9 mouse cellular contexts compared by ENCODE assay signal in the genomic region with DNA sequence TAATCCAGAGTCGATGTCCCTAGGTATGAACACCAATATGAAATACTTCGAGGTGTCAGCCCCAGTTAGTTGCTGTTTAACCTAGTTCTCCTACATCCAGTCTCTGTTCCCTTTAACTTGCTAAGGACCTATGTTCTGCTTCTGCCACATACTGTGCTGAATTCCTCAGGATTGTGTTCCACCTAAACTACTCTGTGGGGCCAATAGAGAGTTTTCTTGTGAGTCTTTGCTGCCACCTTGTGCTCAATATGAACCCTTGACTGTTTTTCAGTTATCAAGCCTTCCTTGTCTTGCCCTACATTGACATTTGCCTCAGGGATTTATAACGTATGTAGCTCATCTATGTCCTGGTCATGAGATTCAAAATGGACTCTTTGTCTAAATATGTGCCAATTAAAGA. TPM values are rescaled to one million over a fixed set of nuclear protein-coding genes. Genes with fewer than 3 reads are reported as not detected.
DNase-seq lines count a peak whose midpoint lies in the region; ATAC-seq and TF ChIP-seq lines count a peak whose summit lies in the region.
"Had no signal": no experiment of that assay in that cellular context is flagged by ENCODE, and none has a peak within 500 bp of the region (broad histone marks: within the 10 kb centered on the region; RNA-seq: fewer than 3 reads in every experiment).

No protein-coding gene starts in this region.

- peak; percentile 32; the same call in 1 of the 2 replicates for TF ChIP-seq CTCF in brain, embryonic 14.5 days (IDR thresholded peaks at IDR 0.05; ENCODE audit: borderline replicate concordance, extremely low read depth, insufficient read depth, insufficient read length)

- no peaks in the 10 kb centered on the region for H3K9me3 ChIP-seq in limb, embryonic 12.5 days
- no peaks in the 10 kb centered on the region for H3K9me3 ChIP-seq in limb, embryonic 10.5 days (replicated peaks)
- 0 out of 2 replicates have a peak, but pooled peaks cover 2% of the 10 kb centered on the region for H3K9me3 ChIP-seq in kidney, embryonic 16.5 days (ENCODE audit: low read length)

- 63% methylated on average over 3 of the region's 3 CpGs for WGBS in limb, embryonic 12.5 days
- 73% methylated on average over 3 of the region's 3 CpGs for WGBS in limb, embryonic 10.5 days
- WGBS in kidney, embryonic 16.5 days, result 66% methylated on average over 3 of the region's 3 CpGs

- ATAC-seq in limb, embryonic 12.5 days (ENCODE audit: insufficient number of reproducible peaks, insufficient read depth, low FRiP score, low TSS enrichment, low read depth), result 0 out of 2 replicates have a peak, but pooled peaks have one; percentile 56
- peak; percentile 75 for ATAC-seq in megakaryocyte-erythroid progenitor cell, adult 5-6 weeks (replicated peaks; ENCODE audit: low FRiP score, low TSS enrichment, poor library complexity, severe bottlenecking)
- ATAC-seq in kidney, embryonic 16.5 days (ENCODE audit: low FRiP score, low TSS enrichment), result no peak

- no peak overlapping the region for H3K4me2 ChIP-seq in limb, embryonic 12.5 days
- no peak overlapping the region for H3K4me2 ChIP-seq in kidney, embryonic 16.5 days (replicated peaks; ENCODE audit: low read depth, low read length)

- no peak for TF ChIP-seq POLR2A in brain, embryonic 14.5 days (IDR thresholded peaks at IDR 0.05; ENCODE audit: borderline replicate concordance, extremely low read depth, insufficient read depth, insufficient read length, poor library complexity, severe bottlenecking)

- H3K36me3 ChIP-seq in limb, embryonic 12.5 days, result no peaks in the 10 kb centered on the region
- 0 out of 2 replicates have a peak, but pooled peaks cover 2% of the 10 kb centered on the region for H3K36me3 ChIP-seq in limb, embryonic 10.5 days
- H3K36me3 ChIP-seq in kidney, embryonic 16.5 days (ENCODE audit: insufficient read depth, low read length), result no peaks in the 10 kb centered on the region

- no peak overlapping the region for H3K4me3 ChIP-seq in limb, embryonic 12.5 days (replicated peaks)
- H3K4me3 ChIP-seq in limb, embryonic 10.5 days, result no peak overlapping the region
- H3K4me3 ChIP-seq in kidney, embryonic 16.5 days (ENCODE audit: low read length), result no peak overlapping the region

- H3K27me3 ChIP-seq in limb, embryonic 12.5 days, result peaks cover 3% of the 10 kb centered on the region; the same call in 1 of the 2 replicates
- H3K27me3 ChIP-seq in limb, embryonic 10.5 days (ENCODE audit: low read depth, poor library complexity, severe bottlenecking), result peaks cover 74% of the 10 kb centered on the region
- H3K27me3 ChIP-seq in kidney, embryonic 16.5 days (ENCODE audit: insufficient read depth, low read length), result no peaks in the 10 kb centered on the region

- H3K27ac ChIP-seq in limb, embryonic 12.5 days, result no peak overlapping the region
- no peak overlapping the region for H3K27ac ChIP-seq in limb, embryonic 10.5 days
- H3K27ac ChIP-seq in kidney, embryonic 16.5 days (ENCODE audit: low read length), result no peak overlapping the region

- peak; percentile 12 for DNase-seq in adrenal gland, postnatal 14 days
- no peak for DNase-seq in adrenal gland, adult 8-10 months
- DNase-seq in limb, embryonic 10.5 days (ENCODE audit: low spot score), result no peak
- DNase-seq in brain, embryonic 14.5 days (ENCODE audit: low read depth), result peak; percentile 64
- no peak for DNase-seq in right cerebral cortex, postnatal 36 days (ENCODE audit: low spot score in 2 of 2)

- no peaks in the 10 kb centered on the region for H3K4me1 ChIP-seq in limb, embryonic 12.5 days (replicated peaks)
- no peaks in the 10 kb centered on the region for H3K4me1 ChIP-seq in limb, embryonic 10.5 days
- no peaks in the 10 kb centered on the region for H3K4me1 ChIP-seq in kidney, embryonic 16.5 days (ENCODE audit: insufficient read depth, low read length)

- no peak overlapping the region for H3K9ac ChIP-seq in limb, embryonic 12.5 days (replicated peaks)
- no peak overlapping the region for H3K9ac ChIP-seq in kidney, embryonic 16.5 days (replicated peaks; ENCODE audit: low read length)

RNA-seq across cellular contexts. Expression of gene Piga, which starts 21.1 kb away (rescaled TPM):
- total RNA-seq in adrenal gland, postnatal 14 days (2021), result 8.2 and 9.4 TPM in 2 replicates
- total RNA-seq in adrenal gland, adult 8-10 months (2022), result 10 to 100 TPM in 2 of 4 experiments, 1 to 10 TPM in 2; 7.0 to 13.9 (median 9.7) TPM
- polyA plus RNA-seq in limb, embryonic 12.5 days (2016; fragmentation: Nextera tagmentation; extraction: Ambion mirVana), result 16.1 and 17.6 TPM in 2 replicates
- polyA plus RNA-seq in limb, embryonic 10.5 days (2016; fragmentation: Nextera tagmentation; extraction: Ambion mirVana), result 22.0 and 23.0 TPM in 2 replicates
- 5.2 and 5.7 TPM in 2 replicates for polyA plus RNA-seq in brain, embryonic 14.5 days (2012; rRNA removed)
- total RNA-seq in megakaryocyte-erythroid progenitor cell, adult 5-6 weeks (2014; fragmentation: Nextera tagmentation), result 39.2 and 43.8 TPM in 2 replicates
- total RNA-seq in megakaryocyte-erythroid progenitor cell, adult 5-6 weeks (2017), result 31.1 and 56.9 TPM in 2 replicates
- polyA plus RNA-seq in kidney, embryonic 16.5 days (2015; fragmentation: Nextera tagmentation; extraction: Ambion mirVana), result 13.6 and 14.7 TPM in 2 replicates

RNA-seq across cellular contexts. Expression of gene Vegfd, which starts 25.3 kb away (rescaled TPM):
- 39.1 and 48.2 TPM in 2 replicates for total RNA-seq in adrenal gland, postnatal 14 days (2021)
- total RNA-seq in adrenal gland, adult 8-10 months (2022), result 10 to 100 TPM; 36.0 to 54.5 (median 44.3) TPM
- polyA plus RNA-seq in limb, embryonic 12.5 days (2016; fragmentation: Nextera tagmentation; extraction: Ambion mirVana), result 4.0 and 4.5 TPM in 2 replicates
- polyA plus RNA-seq in limb, embryonic 10.5 days (2016; fragmentation: Nextera tagmentation; extraction: Ambion mirVana), result 6.3 and 9.6 TPM in 2 replicates
- polyA plus RNA-seq in brain, embryonic 14.5 days (2012; rRNA removed), result 1.1 and 1.5 TPM in 2 replicates
- total RNA-seq in megakaryocyte-erythroid progenitor cell, adult 5-6 weeks (2014; fragmentation: Nextera tagmentation), result 1.0 TPM in 1 of 2 replicates, not detected in the other
- total RNA-seq in megakaryocyte-erythroid progenitor cell, adult 5-6 weeks (2017), result 0.23 TPM in 1 of 2 replicates, not detected in the other
- 21.7 and 22.7 TPM in 2 replicates for polyA plus RNA-seq in kidney, embryonic 16.5 days (2015; fragmentation: Nextera tagmentation; extraction: Ambion mirVana)
- total RNA-seq: neutrophil, adult 5-6 weeks had no signal

RNA-seq across cellular contexts. Expression of gene Asb11, which starts 38.3 kb away (rescaled TPM):
- not detected in 2 replicates for total RNA-seq in adrenal gland, postnatal 14 days (2021)
- under 1 TPM; 0.29 to 0.66 (median 0.33) TPM for total RNA-seq in adrenal gland, adult 8-10 months (2022)
- polyA plus RNA-seq in limb, embryonic 12.5 days (2016; fragmentation: Nextera tagmentation; extraction: Ambion mirVana), result not detected in 2 replicates
- polyA plus RNA-seq in limb, embryonic 10.5 days (2016; fragmentation: Nextera tagmentation; extraction: Ambion mirVana), result 0.16 TPM in 1 of 2 replicates, not detected in the other
- polyA plus RNA-seq in brain, embryonic 14.5 days (2012; rRNA removed), result not detected in 2 replicates
- 1.2 TPM in 1 of 2 replicates, not detected in the other for total RNA-seq in megakaryocyte-erythroid progenitor cell, adult 5-6 weeks (2014; fragmentation: Nextera tagmentation)
- total RNA-seq in megakaryocyte-erythroid progenitor cell, adult 5-6 weeks (2017), result 2.0 TPM in 1 of 2 replicates, not detected in the other
- 0.14 and 0.26 TPM in 2 replicates for polyA plus RNA-seq in kidney, embryonic 16.5 days (2015; fragmentation: Nextera tagmentation; extraction: Ambion mirVana)

Comparison
In these comparisons a context has a peak if more than half of its experiments do, and no peak if none do; other contexts are left out.
1. DNase-seq: peak in adrenal gland, postnatal 14 days (single experiment) and brain, embryonic 14.5 days (single experiment); none in adrenal gland, adult 8-10 months (single experiment), limb, embryonic 10.5 days (single experiment) and right cerebral cortex, postnatal 36 days (0 of 2).